Mouse (Mus musculus) ES-CJ7 (cell line): Measurements from ENCODE around the gene Acpp.

Source experiments
- DNase-seq: peaks from one replicate; pipeline ENCODE4 v3.0.0; 2011; ENCODE audit warnings: low read depth, low spot score

Gene Acpp

DNA sequence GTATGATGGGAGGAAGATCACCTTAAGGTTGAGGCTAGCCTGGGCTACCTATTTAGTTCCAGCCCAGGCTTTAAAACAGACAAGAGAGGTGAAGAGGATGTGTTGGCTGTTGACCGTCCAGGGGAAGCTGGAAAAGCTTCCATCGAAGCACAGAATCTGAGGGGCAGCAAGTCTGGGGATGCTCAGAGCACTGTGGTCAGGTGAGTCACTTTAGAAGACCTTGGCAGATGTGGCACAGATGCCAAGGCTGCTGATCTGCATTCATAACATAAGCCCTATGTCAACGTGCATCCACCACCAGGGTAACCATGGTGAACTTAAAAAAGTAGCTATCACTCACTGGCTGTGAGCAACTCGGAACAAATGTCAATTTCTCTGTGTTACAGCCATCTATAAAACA lies 85.9 kb downstream of the Acpp start:
- DNase-seq, result no peak

DNA sequence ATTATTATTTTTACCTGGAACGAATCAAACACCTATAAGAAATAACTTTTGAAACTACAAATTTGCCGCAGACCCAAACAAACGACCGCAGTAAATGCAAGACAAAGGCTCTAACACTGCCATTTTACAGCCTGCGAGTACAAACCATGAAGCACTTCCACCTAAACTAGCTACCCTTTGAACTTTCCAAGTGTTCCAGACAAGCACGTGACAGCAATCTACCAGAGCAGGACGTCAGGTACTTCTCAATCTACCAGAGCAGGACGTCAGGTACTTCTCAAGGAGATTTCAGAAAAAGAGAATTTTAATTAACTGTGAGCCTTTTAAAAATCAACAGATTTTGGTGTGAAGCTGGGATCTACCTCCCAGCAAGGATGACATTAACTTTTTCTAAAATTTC lies 86.4 kb downstream of the Acpp start:
- no peak for DNase-seq

DNA sequence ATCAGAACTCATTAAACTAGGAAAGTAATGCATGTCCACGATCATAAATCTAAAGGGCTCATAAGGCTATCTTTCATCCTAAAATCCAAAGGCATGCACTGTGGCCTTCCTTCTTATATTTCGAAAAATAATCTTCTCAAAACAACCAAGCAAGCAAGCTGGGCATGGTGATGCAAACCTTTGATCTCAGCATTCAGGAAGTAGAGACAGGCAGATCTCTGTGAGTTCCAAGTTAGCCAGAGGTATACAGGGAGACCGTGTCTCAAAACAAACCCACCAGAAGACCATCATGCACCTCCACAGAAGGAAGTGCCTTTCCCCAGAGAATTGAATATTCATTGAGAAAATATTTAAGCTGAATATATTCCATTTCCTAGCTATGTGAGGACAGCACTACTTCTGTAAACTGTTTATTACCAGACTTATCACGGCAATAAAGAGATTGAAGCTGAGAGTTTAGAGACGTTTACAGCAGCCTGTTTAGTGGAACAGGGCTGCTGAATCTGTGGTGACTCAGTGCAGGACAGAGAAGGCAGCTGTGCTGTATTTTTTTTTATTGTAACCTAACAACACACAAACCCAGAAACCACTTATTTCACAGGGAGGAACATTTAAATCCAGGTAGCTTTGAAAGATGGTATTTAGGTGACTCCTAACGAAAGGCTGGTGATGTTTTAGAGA lies 90.1 kb downstream of the Acpp start:
- DNase-seq, result no peak

DNA sequence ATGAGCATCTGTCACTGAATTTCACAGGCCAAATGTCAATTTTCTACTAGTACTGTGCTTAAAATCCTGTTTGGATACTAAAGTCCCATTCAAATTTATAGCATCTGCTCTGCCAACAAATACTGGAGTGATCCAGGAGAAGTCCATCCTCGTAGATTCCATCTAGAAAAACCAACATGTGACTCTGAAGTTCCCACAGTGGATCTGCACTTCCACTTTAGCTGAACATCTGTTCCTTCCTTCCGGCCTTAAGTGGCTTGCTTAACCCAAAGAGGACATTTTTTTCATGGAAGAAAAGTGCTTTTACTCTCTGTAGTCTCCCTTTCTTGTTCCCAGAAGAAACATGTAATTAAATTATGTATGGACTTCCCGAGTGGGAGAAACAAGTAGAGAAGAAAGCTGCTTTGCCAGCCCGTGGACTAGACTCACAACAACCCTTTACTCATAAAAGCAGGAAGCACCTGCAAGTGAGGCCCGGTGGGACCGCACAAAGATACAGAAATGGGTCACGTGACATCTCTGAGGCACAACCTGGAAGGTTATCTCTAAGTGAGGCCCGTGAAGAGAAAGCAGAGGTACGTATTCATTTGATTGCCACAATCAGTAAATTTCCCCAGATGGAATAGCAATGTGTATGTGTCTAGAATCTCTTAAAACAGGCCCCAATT lies 93.6 kb downstream of the Acpp start:
- DNase-seq, result no peak

DNA sequence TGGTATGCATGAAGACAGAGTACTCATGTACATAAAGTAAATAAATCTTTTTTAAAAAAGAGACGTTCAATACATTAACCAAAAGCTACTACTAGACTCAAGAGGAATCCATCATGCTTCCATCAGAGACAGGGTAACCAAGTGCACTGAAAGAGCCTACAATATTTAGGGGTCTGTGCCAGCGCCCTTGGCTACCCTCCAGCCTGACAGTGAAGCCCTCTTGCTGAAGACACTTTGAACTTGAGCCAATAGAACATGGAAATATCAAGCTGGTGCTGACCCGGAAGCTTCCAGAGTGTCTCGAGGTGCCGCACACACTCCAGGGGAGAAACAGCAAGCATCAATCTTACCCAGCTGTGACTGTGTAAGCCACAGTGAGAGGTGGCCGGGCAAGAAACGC lies 97.4 kb downstream of the Acpp start:
- no peak for DNase-seq

DNA sequence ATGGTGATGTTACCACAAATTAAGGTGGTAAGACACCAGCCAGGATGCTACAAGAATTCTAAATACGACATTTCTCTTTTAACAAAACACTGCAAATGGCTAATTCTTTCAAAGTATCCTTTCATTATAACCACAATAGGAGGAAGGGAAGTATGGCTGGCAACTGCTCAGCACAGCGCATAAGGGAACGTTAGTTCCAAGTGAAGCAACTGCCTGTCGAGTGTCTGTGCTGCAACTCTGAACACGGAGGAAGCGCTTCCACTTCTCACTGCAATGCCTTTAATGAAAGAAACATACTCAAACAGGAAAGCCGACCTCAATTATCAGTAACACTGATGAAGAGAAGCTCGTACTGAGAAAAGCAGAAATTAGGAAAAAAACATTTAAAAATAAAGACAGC lies 98.5 kb downstream of the Acpp start:
- no peak for DNase-seq
